Mouse (Mus musculus) G1E (cell line): ENCODE results near the gene Afmid. TPM values are rescaled to one million over a fixed set of nuclear protein-coding genes. Genes with fewer than 3 reads are reported as not detected.
A peak's percentile ranks its signal among the peaks of the same experiment; 100 is the strongest.

Experiments used
- ATAC-seq: 2 replicates; pipeline ENCODE4 v1.8.0; 2016; ENCODE audit warnings: mild to moderate bottlenecking; ENCODE audit not compliant: insufficient number of reproducible peaks, poor library complexity, low FRiP score, severe bottlenecking; ENCODE audit errors: extremely low read depth
- DNase-seq: peaks from one replicate; pipeline ENCODE4 v3.0.0; 2012; ENCODE audit warnings: low spot score
- H3K27me3 ChIP-seq: 2 replicates; pipeline ENCODE4 v1.6.1; 2012; ENCODE audit warnings: mild to moderate bottlenecking, low read length, inconsistent platforms; ENCODE audit not compliant: insufficient read depth
- H3K36me3 ChIP-seq: replicated peaks from 2 replicates; pipeline ENCODE3; 2012; ENCODE audit warnings: mild to moderate bottlenecking, inconsistent platforms
- H3K4me1 ChIP-seq: 2 replicates; pipeline ENCODE4 v1.6.1; 2012; ENCODE audit warnings: low read depth, low read length, inconsistent platforms, mixed read lengths; ENCODE audit not compliant: insufficient read depth
- H3K4me3 ChIP-seq: 2 replicates; pipeline ENCODE4 v1.5.1; 2012; ENCODE audit warnings: low read depth, mild to moderate bottlenecking, inconsistent platforms, low read length, moderate library complexity, mixed read lengths
- H3K9me3 ChIP-seq: replicated peaks from 2 replicates; pipeline ENCODE4 v1.6.1; 2012; ENCODE audit warnings: inconsistent platforms
- CTCF ChIP-seq: IDR thresholded peaks from 2 replicates; pipeline ENCODE4 v1.5.1; 2012; ENCODE audit warnings: low read depth, low read length, inconsistent platforms, mixed read lengths
- GATA1 ChIP-seq: IDR thresholded peaks from 2 replicates; pipeline ENCODE4 v1.6.1; 2012; ENCODE audit warnings: borderline replicate concordance, low read length, inconsistent platforms, mixed read lengths
- GATA2 ChIP-seq: IDR thresholded peaks from 2 replicates; pipeline ENCODE4 v1.6.1; 2012; ENCODE audit warnings: low read depth, low read length, inconsistent platforms, borderline replicate concordance
- POLR2AphosphoS5 ChIP-seq: IDR thresholded peaks from 2 replicates; pipeline ENCODE4 v1.6.1; 2012; ENCODE audit warnings: low read depth, low read length, inconsistent platforms; ENCODE audit not compliant: insufficient replicate concordance
- TAL1 ChIP-seq: conservative IDR thresholded peaks from 2 replicates; pipeline ENCODE4 v1.6.1; 2012; ENCODE audit warnings: low read depth, low read length, inconsistent platforms, mixed read lengths
- polyA plus RNA-seq: library from polyadenylated mRNA; stranded (reverse); fragments of >175 nt; gene quantifications from 2 replicates; pipeline ENCODE4 v1.2.3, GENCODE M21; 2012
- total RNA-seq, 2 experiments: library from RNA; stranded (forward) in 1 of 2; stranded (reverse) in 1 of 2; fragments of 200-1000 nt in 1 of 2; fragments of >200 nt in 1 of 2; fragmentation: Nextera tagmentation in 1 of 2; gene quantifications; 2 replicates each; pipeline ENCODE4 v1.2.3; 2014 to 2017

Afmid gene
- total and polyA plus RNA-seq, 3 experiments = 3.7 to 23.0 (median 6.9) TPM

GRCm38 (mm10) chr11:117780199-117780515 lies 45.6 kb upstream of the Afmid start:
- Histone ChIP-seq H3K27me3 (no peaks in the 10 kb centered on the region), H3K4me1 (peaks cover 62% of the 10 kb centered on the region), H3K4me3 (peak overlapping the region; percentile 78), H3K9me3 (no peaks in the 10 kb centered on the region), H3K36me3 (peaks cover 57% of the 10 kb centered on the region)
- DNase-seq (no peak), ATAC-seq (no peak)
- TF ChIP-seq POLR2AphosphoS5 (no peak), GATA2 (no peak), CTCF (no peak), GATA1 (no peak), TAL1 (no peak)

GRCm38 (mm10) chr11:117780582-117781111 lies 45.1 kb upstream of the Afmid start:
- ATAC-seq (peak; percentile 84), DNase-seq (peak; percentile 90)
- peaks cover 57% of the 10 kb centered on the region for H3K36me3 ChIP-seq
- H3K4me1 ChIP-seq = peaks cover 63% of the 10 kb centered on the region
- no peak for TF ChIP-seq GATA2
- TF ChIP-seq POLR2AphosphoS5 = no peak
- TF ChIP-seq CTCF = no peak
- TF ChIP-seq TAL1 = no peak
- no peak for TF ChIP-seq GATA1
- no peaks in the 10 kb centered on the region for H3K9me3 ChIP-seq
- peak overlapping the region; percentile 78 for H3K4me3 ChIP-seq
- no peaks in the 10 kb centered on the region for H3K27me3 ChIP-seq

DNA sequence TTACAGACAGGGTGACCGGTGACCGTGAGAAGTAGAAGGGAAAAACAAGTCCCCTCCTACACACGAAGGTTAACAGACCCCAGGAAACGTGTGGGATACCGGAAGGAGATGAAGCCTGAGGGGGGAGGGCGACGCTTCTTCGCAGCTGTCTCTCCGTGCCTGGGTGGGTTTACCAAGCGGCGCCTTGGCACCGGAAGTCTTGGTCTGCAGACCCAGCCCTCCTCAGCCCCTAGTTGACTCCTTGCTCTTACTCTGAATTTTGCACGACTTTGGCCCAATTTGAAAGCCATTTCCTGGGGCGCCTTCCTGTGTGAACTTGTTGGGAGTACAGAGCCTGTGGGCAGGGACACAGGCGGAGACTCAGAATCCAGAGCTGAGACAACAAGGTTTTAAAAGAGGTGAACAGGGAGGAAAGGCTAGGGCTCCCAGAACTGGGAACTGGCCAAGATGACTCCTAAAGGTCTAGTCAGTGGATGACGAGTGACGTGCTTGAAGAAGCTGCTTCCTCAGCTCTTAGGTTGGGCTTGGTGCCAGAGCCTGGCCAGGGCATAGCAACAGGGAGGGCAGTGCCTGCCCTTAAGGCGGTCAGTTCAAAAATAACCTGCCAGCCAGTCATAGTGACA lies 44.4 kb upstream of the Afmid start:
- Histone ChIP-seq H3K4me1 (peaks cover 65% of the 10 kb centered on the region), H3K27me3 (no peaks in the 10 kb centered on the region), H3K36me3 (peaks cover 54% of the 10 kb centered on the region), H3K9me3 (no peaks in the 10 kb centered on the region), H3K4me3 (peak overlapping the region; percentile 78)
- DNase-seq = no peak
- TF ChIP-seq TAL1 (no peak), GATA1 (no peak), POLR2AphosphoS5 (no peak), GATA2 (no peak), CTCF (no peak)
- 0 out of 2 replicates have a peak, but pooled peaks have one; percentile 5 for ATAC-seq

DNA sequence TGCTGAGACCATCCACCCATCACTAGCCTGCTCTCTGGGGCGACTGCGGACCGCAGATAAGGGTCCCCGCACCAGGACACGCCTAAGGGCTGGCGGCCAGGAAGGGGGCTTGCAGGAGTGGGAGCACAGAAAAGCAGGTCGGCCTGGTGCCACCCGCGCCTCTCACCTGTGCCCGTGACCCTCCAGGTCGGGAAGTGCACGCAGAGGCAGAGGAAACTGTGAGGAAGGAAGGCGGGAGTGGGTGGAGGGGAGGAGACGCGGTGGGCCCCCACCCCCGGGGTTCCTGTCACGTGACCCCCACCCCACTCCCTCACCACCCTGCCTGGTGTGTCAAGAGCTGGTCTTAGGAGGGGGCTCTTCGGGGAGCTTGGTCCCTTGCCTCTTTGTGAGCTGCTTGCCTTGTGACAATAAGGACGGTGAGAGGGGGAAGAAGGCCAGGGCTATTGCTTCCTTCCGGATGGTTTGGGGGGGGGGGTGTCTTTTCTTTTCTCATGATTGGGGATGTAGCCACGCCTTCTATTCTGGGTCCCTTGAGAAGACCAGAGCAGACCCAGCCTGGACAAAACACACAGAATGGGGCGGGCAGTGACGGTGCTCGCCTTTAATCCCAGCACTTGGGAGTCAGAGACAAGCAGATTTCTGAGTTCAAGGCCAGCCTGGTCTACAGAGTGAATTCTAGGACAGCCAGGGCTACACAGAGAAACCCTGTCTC lies 43.6 kb upstream of the Afmid start, which contains the start of the genes Tmc8 and Tmc6:
TSS of gene Tmc8 (plus strand) at position 84 of the 712 bp plus-strand sequence.
TSS of gene Tmc6 (minus strand) at position 206 of the 712 bp plus-strand sequence.
- TF ChIP-seq GATA1 = no peak
- no peak for TF ChIP-seq GATA2
- peak within 1 kb of the TSS; percentile 78 for H3K4me3 ChIP-seq
- ATAC-seq = no peak
- peaks cover 54% of the 10 kb centered on the region for H3K36me3 ChIP-seq
- peak; percentile 63 for DNase-seq
- H3K9me3 ChIP-seq = no peaks in the 10 kb centered on the region
- peaks cover 68% of the 10 kb centered on the region for H3K4me1 ChIP-seq
- H3K27me3 ChIP-seq = no peaks in the 10 kb centered on the region

DNA sequence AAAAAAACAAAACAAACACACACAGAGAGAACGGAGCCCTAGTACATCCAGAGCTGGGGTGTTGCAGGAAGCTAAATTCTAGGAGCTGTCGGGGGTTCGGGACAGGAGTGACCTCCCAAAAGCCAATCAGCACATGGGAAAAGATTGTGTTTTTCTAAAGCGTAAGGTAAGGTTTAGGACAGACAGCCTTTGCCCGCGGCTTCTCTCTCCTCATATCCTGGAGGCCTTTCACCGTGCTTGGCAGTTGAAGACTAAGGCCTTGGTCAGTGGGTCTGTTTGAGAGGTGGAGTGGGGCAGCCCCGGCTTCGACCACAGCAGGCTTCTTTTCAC lies 43.1 kb upstream of the Afmid start:
- Histone ChIP-seq H3K27me3 (no peaks in the 10 kb centered on the region), H3K4me1 (peaks cover 66% of the 10 kb centered on the region), H3K36me3 (peaks cover 54% of the 10 kb centered on the region), H3K4me3 (peak overlapping the region; percentile 78), H3K9me3 (no peaks in the 10 kb centered on the region)
- TF ChIP-seq TAL1 (no peak), CTCF (no peak), GATA1 (no peak), POLR2AphosphoS5 (no peak), GATA2 (no peak)
- DNase-seq (no peak), ATAC-seq (no peak)

GRCm38 (mm10) chr11:117783089-117783488 lies 42.6 kb upstream of the Afmid start:
- Histone ChIP-seq H3K4me1 (peaks cover 66% of the 10 kb centered on the region), H3K27me3 (no peaks in the 10 kb centered on the region), H3K36me3 (peaks cover 50% of the 10 kb centered on the region), H3K4me3 (peak overlapping the region; percentile 78), H3K9me3 (no peaks in the 10 kb centered on the region)
- TF ChIP-seq CTCF = peak; percentile 20; the same call in 1 of the 2 replicates
- TF ChIP-seq GATA2 = no peak
- ATAC-seq (no peak), DNase-seq (no peak)
